Mouse (Mus musculus) E14TG2a.4 (cell line): ENCODE results near the gene Atp6v0c.

Experiments
- CTCF ChIP-seq: conservative IDR thresholded peaks from 2 replicates; pipeline ENCODE4 v1.5.1; 2014; ENCODE audit warnings: low read length
- NANOG ChIP-seq: IDR thresholded peaks from 2 replicates; pipeline ENCODE4 v1.6.1; 2014; ENCODE audit warnings: borderline replicate concordance, low read length, mixed read lengths

- TF ChIP-seq NANOG (no peak), CTCF (no peak)
Measured at GRCm38 (mm10) chr17:24157526-24157925, 12.0 kb downstream of the Atp6v0c start.
